Mouse (Mus musculus) urinary bladder, postnatal 36 days (tissue): ENCODE measurements at regions not wholly inside any gene's neighbourhood (a gene's known extent, or its start where the extent isn't known, plus 50 kb on each side); places are given as distances from the start of the nearest gene placed in this dataset.

Experiments used
- DNase-seq, 2 experiments: peaks; one replicate each; pipeline ENCODE4 v3.0.0; 2022; ENCODE audit warnings: low spot score in 2 of 2, mixed read lengths in 1 of 2

DNA sequence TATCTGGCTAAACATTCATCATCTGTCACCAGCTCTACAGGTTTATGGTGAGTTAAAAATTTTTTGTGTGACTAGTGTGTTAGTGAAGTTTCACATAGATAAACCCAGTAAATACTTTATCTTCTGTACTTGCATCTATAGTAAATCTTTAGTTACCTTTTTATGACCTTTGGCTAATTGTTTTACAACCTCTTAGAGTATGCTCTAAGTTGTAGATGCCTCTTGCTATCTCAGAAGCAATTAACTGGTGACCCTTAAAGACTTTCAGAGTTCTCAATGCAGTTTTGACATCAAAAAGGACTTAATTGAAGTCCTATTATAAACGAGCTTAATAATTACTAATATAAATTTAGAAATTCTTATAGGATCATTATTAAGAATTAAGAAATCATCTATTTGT lies 265.6 kb downstream of the Hivep2 start:
- no peak for DNase-seq

DNA sequence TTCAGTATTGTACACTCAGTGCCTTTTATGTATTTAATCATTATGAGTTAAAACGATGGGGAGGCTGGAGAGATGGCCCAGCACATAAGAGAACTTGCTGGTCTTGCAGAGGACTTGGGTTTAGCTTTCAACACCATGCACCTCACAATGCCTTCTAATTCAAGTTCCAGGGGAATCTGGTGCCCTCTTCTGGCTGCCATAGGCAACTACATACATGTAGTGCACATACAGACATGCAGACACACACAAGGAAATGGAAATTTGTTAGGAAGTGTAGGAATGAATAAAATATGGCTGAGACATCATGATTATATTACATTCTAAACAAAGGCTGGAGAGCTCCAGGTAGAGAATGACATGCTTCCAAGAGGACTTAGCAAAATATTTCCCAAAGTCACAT lies 251.4 kb downstream of the Hivep2 start:
- no peak for DNase-seq

DNA sequence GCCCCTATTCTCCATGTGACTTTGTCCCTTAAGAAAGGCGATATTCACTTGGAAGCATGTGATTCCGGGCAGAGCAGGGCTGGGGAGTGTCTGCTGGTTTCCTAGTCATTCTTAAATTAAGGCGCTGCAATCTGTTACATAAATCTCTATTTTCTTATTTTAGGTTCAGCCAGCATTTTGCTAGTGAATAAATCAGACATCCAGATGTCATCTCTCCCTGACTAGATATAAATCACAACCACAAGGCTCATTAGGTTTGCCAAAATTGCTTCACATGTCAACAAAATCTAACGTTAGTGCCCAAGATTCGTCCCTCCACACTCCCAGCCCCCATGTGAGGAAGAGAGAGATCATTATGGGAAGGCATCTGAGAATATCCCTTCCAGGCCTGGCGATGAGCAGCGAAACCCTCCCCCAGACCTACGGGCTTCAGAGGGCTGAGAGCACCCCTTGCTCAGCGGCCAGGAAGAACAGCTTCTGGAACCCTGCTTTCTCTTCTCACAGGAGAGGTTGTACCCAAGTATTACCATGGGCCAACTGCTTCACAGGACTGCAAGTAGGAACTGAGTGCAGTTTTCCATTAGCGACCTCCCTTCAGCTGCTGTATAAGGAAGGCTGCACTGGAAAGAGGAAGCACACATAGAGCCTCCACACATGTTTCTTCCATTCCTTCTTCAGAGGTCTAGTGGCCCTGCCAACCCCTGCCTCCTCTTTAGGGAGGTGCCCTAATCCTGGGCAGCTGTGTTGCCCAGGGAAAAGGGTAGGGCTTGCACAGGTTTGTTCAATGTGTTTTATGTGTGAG lies 250.5 kb downstream of the Hivep2 start:
- DNase-seq, result no peak

DNA sequence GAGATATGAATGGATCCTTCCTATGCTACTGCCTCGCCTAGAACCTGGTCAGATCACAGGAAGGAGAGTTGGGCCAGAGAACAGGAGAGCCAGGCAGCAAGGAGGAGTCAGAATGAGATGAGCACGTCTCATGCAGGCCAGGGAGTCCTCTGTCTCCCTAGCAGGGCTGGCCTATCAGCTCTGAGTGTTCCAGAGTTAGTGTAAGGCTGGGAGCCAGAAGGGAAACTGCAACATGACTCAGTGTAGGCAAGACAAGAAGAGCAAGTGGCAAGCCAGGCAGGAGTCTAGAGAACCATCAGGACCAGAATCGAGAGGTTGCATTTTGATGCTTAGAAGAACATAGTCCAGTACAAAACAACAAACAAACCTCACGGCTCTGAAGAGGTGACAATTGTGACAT lies 249.6 kb downstream of the Hivep2 start:
- no peak for DNase-seq

DNA sequence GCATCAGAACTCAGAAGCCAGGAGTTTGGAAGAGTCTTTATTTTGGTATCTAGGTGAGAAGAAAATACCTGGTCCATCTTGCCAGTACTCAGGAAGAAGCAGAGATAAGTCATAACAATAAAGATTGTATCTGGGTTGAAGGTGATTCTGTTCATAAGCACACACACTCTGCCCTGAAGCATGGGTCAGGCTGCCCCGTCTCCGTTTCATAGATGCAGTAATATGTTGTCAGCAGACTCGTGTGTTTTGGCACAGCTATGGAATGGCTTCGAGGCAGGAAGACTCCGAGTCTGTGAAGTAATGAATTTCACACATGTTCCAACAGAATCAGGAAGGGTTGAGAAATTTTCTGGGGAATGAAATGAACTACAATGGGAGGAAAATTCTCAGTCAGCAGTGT lies 247.7 kb downstream of the Hivep2 start:
- no peak for DNase-seq

DNA sequence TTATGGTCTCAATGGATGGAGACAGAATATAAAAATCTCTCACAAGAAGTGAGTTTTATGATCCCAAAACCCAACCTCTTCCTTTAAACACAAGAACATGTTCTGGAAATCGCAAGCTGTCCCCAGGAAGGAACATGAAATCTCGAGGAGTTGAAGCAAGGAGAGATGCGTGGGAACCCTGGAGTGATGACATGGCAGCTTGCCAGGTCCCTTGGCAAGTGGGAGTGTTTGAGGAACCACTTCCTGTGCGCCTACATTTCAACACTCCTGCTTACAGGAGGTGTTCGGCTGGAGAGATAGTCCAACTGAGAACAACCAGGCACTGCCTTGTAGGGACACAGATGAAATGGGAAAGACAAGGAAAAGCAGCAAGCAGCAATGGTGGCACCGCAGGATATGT lies 246.1 kb downstream of the Hivep2 start:
- no peak for DNase-seq

DNA sequence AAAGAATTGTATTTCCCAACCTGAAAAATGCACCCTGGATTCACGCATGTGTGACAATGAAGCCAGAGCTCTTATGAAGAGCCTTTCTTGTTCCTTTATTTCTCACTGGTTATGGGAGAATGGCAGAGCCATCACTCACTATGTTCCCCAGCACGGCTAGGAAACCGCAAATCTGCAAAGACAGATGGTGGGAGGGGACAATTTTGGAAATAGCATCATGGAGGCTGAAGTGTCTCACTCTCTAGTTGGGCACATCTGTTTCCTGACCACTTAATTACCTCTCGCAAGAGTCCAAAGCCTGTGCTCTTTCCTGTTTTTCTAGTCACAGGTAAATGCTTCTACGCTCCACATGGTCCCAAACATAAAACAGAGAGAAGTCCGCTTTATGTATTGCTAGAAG lies 245.6 kb downstream of the Hivep2 start:
- DNase-seq, result no peak

DNA sequence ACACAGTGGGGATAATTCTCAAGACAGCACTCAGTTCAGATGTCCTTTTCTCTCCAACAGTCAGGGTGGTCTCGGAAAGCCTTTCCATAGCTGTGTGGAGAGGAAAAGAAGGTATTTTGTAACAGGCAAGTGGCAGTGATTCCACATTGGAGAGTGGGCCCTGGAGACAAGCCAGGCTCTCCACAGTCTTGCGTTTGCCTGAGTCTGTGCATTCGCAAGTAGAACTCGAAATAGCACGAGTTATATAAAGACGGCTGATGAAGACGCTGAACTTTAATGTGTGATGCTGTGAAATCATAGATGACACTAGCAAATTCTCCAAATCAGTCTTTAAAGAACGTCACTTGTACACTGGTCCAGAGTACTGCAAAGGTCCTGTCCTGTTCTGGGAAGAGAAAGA lies 244.6 kb downstream of the Hivep2 start:
- DNase-seq, result no peak

DNA sequence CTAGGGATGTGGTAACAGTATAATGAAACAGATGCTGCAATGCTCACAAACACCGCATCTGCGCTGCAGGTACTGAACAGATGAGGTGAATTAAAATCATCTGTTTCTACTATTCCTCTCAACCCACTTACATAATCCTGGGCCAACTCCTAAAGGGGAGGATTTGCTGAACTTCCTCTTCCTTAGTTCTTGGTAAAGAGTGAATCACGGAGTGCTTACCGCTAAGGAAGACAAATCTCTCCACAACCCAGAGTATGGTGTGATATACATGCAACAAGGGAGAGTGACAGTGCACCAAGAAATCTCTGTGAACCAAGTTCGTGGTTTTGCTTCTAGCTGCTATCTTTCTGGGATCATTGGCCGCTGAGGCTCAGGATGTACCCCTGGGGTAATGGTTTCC lies 244.2 kb downstream of the Hivep2 start:
- no peak for DNase-seq

DNA sequence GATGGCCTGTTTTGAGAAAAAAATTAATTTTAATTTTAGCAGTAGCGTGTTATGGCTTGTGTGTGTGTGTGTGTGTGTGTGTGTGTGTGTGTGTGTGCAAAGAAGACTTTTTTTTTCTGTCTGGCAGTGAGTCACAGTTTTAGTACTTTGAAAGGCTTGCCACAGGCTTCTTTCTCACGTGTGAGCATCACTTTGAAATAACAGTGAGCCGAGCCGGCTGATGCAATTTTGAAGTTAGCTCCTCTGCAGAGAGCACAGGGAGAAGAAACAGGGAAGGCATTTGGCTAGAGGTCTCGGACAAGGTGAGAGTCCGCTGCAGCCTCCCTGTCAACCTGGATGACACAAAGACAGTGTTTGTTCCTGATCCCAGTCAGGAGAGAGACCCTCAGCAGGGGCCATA lies 242.3 kb downstream of the Hivep2 start:
- no peak for DNase-seq

DNA sequence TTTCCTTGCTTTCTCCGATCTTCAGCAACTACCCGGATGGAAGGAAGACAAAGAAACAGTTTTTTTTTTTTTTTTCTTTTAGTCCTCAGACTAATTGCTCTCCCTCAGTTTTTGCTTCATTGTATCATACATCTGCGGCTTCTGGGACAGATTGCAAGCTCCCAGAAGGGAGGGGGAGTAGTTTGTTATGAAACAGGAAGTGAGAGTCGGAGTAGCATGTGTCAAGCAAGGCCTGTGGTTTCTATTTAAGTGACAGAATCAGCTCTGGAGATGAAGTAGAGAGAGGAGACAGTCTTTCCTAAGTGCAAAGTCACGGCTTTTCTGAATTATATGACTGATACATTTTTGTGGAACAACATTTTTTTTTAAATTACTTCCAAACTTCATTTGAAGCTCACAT lies 241.7 kb downstream of the Hivep2 start:
- no peak for DNase-seq

DNA sequence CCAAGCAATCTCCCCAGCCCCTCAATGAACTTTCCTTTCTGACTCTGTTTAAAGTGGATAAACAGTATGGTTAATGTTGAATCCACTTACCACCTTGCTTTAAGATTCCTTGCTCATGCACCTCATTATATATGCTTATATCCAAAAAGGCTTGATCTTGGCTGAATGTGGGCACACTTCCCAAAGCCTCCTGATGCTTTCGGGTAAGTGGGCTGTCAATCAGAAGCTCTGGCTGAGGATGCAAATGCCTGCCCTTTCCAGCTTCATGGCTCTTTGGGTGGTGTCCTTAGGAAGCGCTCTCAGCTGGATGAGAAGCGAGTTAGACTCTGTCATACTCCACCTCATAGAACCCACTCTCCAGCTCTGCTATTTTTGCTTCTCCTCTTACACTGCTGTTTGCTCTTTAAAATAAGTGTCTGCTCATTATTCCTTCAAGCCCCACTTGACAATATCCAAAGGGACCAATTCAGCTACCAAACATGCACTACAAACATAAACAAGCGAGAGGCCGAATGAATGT lies 241.2 kb downstream of the Hivep2 start:
- DNase-seq, result no peak
